Mouse (Mus musculus): Measurements from ENCODE around the gene Zdhhc6.

DNA sequence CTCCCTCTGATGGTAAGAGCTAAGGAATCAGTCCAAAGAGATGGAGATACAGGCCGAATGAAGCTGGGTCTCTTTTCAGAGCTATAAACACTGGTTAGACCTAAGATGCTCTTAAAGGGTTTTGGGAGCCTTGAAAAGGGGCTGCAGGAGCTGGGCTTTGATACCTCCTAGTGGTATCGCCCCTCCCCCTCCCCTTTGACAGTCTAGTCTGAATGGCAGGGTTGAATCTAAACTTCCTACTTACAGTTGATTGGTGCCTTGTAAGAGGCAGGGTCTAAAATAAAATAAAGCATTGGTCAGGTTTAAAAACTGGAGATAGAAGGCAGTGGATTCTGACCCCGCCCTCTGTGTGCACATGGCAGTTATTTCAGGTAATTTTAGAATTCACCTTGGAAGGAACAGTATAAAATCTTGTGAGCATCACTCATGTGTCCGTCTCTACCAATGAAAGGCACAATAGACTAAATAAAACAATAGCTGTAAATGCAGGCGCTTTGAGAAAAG is 61.3 kb downstream of the Zdhhc6 start:
- TF ChIP-seq CTCF (IDR thresholded peaks at IDR 0.05; ENCODE audit: insufficient read depth, low read length) (no peak), POLR2A (IDR thresholded peaks at IDR 0.05; ENCODE audit: borderline replicate concordance, extremely low read depth, low read depth, low read length) (no peak)

All from lung, adult 2 months (tissue).